Mouse (Mus musculus): Measurements from ENCODE around the gene 4921536K21Rik. TPM values are rescaled to one million over a fixed set of nuclear protein-coding genes. Genes with fewer than 3 reads are reported as not detected.

4921536K21Rik gene
- polyA plus RNA-seq, 1 experiment from 2014 or later: not detected

DNA sequence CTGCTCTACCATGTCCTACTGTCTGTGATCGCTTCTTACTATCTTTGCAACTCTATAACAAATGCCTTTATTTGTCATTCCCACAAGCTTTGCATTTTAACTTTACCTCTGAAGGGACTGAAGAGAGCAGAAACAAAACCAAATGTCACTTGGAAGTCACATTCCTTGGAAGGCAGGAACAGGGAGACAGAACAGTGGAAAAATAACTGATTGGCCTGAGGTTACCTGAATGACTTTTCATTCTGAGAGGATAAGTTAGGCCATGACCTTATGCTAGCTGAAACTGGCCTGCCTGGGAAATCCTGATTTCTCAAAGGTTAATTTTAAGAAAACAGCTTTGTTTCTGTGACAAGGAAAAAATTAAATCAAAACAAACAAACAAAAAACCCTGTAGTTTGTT is 1.0 kb upstream of the 4921536K21Rik start:
- Histone ChIP-seq H3K27me3 (ENCODE audit: insufficient read depth, low read length) (no peaks in the 10 kb centered on the region), H3K4me1 (ENCODE audit: insufficient read depth) (no peaks in the 10 kb centered on the region), H3K9me3 (ENCODE audit: low read depth, low read length) (no peaks in the 10 kb centered on the region), H3K36me3 (ENCODE audit: insufficient read depth) (peaks cover 5% of the 10 kb centered on the region; the same call in 1 of the 2 replicates), H3K4me2 (no peak overlapping the region; the same call in 1 of the 2 replicates), H3K4me3 (ENCODE audit: low read depth, low read length) (no peak overlapping the region), H3K27ac (ENCODE audit: low read depth) (no peak overlapping the region), H3K9ac (no peak overlapping the region)
- ATAC-seq (ENCODE audit: insufficient read depth) (no peak), DNase-seq (no peak)
- TF ChIP-seq CTCF (IDR thresholded peaks at IDR 0.05; ENCODE audit: low read depth): no peak
- WGBS: 74% methylated on average over 1 of the region's 1 CpGs

DNA sequence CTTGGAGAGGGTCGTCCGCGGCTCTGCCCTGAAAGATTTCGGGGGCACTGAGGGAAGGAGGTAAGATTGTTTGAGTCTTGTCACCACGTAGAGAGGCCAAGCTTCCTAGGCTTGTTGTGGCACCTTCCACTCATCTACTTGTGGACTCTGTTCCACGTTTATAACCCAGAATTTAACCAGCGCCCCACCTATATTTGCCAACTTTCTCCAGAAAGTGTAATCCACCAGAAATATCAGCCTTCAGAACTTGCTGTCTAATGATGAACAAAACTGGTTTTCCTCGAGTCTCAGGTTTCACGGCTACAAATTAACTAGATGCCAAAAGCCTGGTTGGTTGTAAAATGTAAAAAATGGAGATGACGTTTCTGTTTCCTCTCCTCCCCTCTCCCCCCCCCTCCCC is 560 bp upstream of the 4921536K21Rik start:
- peak overlapping the region; percentile 89 for H3K27ac ChIP-seq (ENCODE audit: low read depth)
- no peaks in the 10 kb centered on the region for H3K9me3 ChIP-seq (ENCODE audit: low read depth, low read length)
- no peaks in the 10 kb centered on the region for H3K4me1 ChIP-seq (ENCODE audit: insufficient read depth)
- DNase-seq (peak; percentile 68), ATAC-seq (ENCODE audit: insufficient read depth) (no peak)
- H3K36me3 ChIP-seq (ENCODE audit: insufficient read depth): peaks cover 5% of the 10 kb centered on the region; the same call in 1 of the 2 replicates
- H3K4me3 ChIP-seq (ENCODE audit: low read depth, low read length): peak overlapping the region; percentile 54
- H3K27me3 ChIP-seq (ENCODE audit: insufficient read depth, low read length): no peaks in the 10 kb centered on the region
- TF ChIP-seq CTCF (IDR thresholded peaks at IDR 0.05; ENCODE audit: low read depth): no peak
- 2% methylated on average over 10 of the region's 10 CpGs for WGBS
- peak overlapping the region; percentile 66 for H3K9ac ChIP-seq
- H3K4me2 ChIP-seq: peak overlapping the region; percentile 91

DNA sequence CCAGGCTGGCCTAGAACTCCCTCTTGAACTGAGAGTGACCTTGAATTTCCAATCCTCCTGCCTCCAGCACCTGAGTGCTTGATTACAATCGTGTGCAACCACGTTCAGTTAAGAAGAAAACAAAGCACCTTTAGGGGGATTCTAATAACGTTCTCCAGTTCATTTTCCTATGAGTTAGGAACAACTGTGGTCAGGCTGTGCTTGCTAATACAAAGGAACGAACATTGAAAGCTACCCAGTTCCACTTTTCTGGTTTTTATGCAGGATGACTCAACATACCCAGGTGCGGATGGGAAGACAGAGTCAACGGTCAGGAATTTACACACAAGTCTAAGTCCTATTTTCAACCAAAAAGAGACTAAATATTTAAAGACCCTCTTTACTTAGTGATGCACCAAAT is 928 bp downstream of the 4921536K21Rik start:
- 76% methylated on average over 6 of the region's 6 CpGs for WGBS
- Histone ChIP-seq H3K27ac (ENCODE audit: low read depth) (no peak overlapping the region), H3K27me3 (ENCODE audit: insufficient read depth, low read length) (no peaks in the 10 kb centered on the region), H3K9me3 (ENCODE audit: low read depth, low read length) (no peaks in the 10 kb centered on the region), H3K4me1 (ENCODE audit: insufficient read depth) (no peaks in the 10 kb centered on the region), H3K36me3 (ENCODE audit: insufficient read depth) (no peaks in the 10 kb centered on the region; the same call in 1 of the 2 replicates), H3K4me2 (peak overlapping the region; percentile 91), H3K4me3 (ENCODE audit: low read depth, low read length) (no peak overlapping the region), H3K9ac (no peak overlapping the region)
- DNase-seq: no peak
- TF ChIP-seq CTCF (IDR thresholded peaks at IDR 0.05; ENCODE audit: low read depth): no peak
- ATAC-seq (ENCODE audit: insufficient read depth): no peak

DNA sequence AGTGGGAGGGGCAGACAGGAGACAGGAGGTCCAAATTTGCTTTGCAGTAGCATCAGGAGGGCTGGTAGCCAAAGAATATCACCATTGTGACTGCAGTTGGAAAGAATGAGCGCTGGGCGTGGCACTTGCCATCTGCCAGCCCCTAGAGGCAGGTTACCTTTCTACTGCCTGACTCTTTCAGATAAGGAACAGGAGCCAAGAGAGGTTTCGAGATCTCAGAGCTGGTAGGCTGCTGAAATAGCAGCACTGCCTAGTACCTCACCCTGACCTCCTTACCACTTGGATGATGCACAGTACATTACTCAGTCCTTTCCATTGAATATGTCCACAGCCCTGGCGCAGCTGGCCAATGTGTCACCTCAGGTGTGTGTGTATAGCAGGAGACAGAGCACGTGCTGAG is 7.6 kb downstream of the 4921536K21Rik start:
- DNase-seq (no peak), ATAC-seq (ENCODE audit: insufficient read depth) (no peak)
- no peak overlapping the region for H3K27ac ChIP-seq (ENCODE audit: low read depth)
- no peak overlapping the region for H3K9ac ChIP-seq
- no peaks in the 10 kb centered on the region for H3K36me3 ChIP-seq (ENCODE audit: insufficient read depth)
- WGBS: 66% methylated on average over 5 of the region's 5 CpGs
- H3K9me3 ChIP-seq (ENCODE audit: low read depth, low read length): no peaks in the 10 kb centered on the region
- no peaks in the 10 kb centered on the region for H3K27me3 ChIP-seq (ENCODE audit: insufficient read depth, low read length)
- no peak for TF ChIP-seq CTCF (IDR thresholded peaks at IDR 0.05; ENCODE audit: low read depth)
- no peaks in the 10 kb centered on the region for H3K4me1 ChIP-seq (ENCODE audit: insufficient read depth)
- H3K4me2 ChIP-seq: no peak overlapping the region
- no peak overlapping the region for H3K4me3 ChIP-seq (ENCODE audit: low read depth, low read length)

DNA sequence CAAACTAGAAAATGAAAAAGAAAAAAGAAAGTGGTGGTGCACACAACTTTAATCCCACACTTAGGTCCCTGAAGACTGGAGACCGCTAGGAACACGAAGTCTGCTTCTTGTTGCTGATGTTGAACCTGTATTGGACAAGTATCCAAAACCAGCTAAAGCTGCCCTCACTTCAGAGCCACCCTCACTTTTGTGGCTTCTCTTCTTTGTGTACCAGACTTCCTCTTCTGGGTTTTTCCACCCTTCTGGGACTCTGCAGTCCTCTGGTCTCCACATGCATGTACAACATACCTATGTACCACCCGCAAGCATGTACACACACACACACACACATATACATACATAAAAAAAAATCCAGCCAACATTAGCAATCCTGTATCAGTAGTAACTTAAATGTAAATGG is 11.2 kb downstream of the 4921536K21Rik start:
- Histone ChIP-seq H3K9me3 (ENCODE audit: low read depth, low read length) (no peaks in the 10 kb centered on the region), H3K4me1 (ENCODE audit: insufficient read depth) (no peaks in the 10 kb centered on the region), H3K36me3 (ENCODE audit: insufficient read depth) (no peaks in the 10 kb centered on the region), H3K4me3 (ENCODE audit: low read depth, low read length) (no peak overlapping the region), H3K9ac (no peak overlapping the region), H3K27me3 (ENCODE audit: insufficient read depth, low read length) (no peaks in the 10 kb centered on the region), H3K27ac (ENCODE audit: low read depth) (no peak overlapping the region), H3K4me2 (no peak overlapping the region)
- WGBS: 86% methylated on average over 3 of the region's 3 CpGs
- ATAC-seq (ENCODE audit: insufficient read depth) (no peak), DNase-seq (no peak)
- no peak for TF ChIP-seq CTCF (IDR thresholded peaks at IDR 0.05; ENCODE audit: low read depth)

DNA sequence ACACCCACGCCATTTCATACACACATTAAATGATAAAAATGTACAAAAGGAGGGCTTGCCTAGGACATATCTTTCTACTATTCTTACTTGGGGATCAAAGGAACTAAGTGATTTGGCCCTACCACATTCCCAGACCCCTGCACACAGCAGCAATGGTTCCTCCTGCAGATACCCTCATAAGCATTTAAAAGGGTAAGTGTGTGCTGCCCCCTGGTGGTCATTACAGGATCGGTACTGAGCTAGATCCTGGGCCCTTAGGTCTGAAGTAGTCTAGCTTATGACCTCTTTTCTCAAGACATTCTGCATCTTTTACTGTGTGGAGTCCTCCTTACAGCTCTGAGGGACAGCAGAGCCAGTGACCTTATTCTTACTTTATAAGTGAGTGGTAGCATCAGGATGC is 15.1 kb downstream of the 4921536K21Rik start:
- TF ChIP-seq CTCF (IDR thresholded peaks at IDR 0.05; ENCODE audit: low read depth): peak; percentile 89
- no peak for ATAC-seq (ENCODE audit: insufficient read depth)
- DNase-seq: peak; percentile 89

DNA sequence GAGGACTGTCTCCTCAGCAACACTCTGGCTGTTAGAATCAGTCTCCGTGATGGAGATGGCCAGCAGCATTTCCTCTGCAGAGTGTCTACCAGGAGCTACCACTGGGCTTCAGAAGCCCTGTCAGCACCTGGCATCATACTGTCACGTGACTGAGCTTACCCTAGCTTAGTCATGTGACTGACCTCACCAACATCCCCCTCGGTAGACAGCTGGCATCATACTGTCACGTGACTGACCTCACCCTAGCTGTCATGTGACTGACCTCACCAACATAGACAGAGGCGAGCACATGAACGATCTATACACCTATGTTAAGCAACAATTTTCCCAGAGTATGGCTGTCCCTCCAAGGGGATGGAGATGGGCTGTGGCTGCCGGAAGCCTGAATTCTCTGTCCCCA is 16.2 kb downstream of the 4921536K21Rik start:
- TF ChIP-seq CTCF (IDR thresholded peaks at IDR 0.05; ENCODE audit: low read depth): no peak
- WGBS: 69% methylated on average over 7 of the region's 7 CpGs

More for the DNA sequence above, 15.1 kb downstream of the 4921536K21Rik start:
- no peaks in the 10 kb centered on the region for H3K4me1 ChIP-seq (ENCODE audit: insufficient read depth)
- no peak overlapping the region for H3K9ac ChIP-seq
- WGBS: 38% methylated on average over 2 of the region's 2 CpGs
- no peaks in the 10 kb centered on the region for H3K36me3 ChIP-seq (ENCODE audit: insufficient read depth)
- no peaks in the 10 kb centered on the region for H3K27me3 ChIP-seq (ENCODE audit: insufficient read depth, low read length)
- no peak overlapping the region for H3K4me2 ChIP-seq
- H3K27ac ChIP-seq (ENCODE audit: low read depth): no peak overlapping the region
- H3K9me3 ChIP-seq (ENCODE audit: low read depth, low read length): no peaks in the 10 kb centered on the region
- H3K4me3 ChIP-seq (ENCODE audit: low read depth, low read length): no peak overlapping the region

DNA sequence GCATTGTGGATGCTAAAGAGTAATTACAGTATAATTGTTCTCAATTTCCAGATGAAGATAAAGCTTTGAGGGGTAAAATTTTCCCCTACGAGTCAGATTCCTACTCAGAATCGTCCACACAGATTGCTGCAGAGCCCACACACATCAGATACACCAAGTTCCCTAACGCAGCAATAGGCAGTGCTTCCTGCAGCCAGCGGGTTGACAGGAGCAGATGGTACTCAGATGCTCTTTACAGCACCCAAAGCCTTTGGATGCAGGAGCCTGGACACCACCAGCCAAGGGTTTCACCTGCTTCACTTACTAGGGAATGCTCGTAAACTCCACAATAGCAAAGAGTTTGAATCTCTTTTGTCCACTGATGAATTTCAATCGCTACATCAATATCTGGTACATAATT is 18.5 kb downstream of the 4921536K21Rik start:
- no peaks in the 10 kb centered on the region for H3K27me3 ChIP-seq (ENCODE audit: insufficient read depth, low read length)
- DNase-seq (no peak), ATAC-seq (ENCODE audit: insufficient read depth) (no peak)
- TF ChIP-seq CTCF (IDR thresholded peaks at IDR 0.05; ENCODE audit: low read depth): no peak
- no peak overlapping the region for H3K27ac ChIP-seq (ENCODE audit: low read depth)
- WGBS: 74% methylated on average over 6 of the region's 6 CpGs
- H3K4me1 ChIP-seq (ENCODE audit: insufficient read depth): no peaks in the 10 kb centered on the region
- H3K4me3 ChIP-seq (ENCODE audit: low read depth, low read length): no peak overlapping the region
- no peak overlapping the region for H3K4me2 ChIP-seq
- no peaks in the 10 kb centered on the region for H3K9me3 ChIP-seq (ENCODE audit: low read depth, low read length)
- no peaks in the 10 kb centered on the region for H3K36me3 ChIP-seq (ENCODE audit: insufficient read depth)
- H3K9ac ChIP-seq: no peak overlapping the region

More for the DNA sequence above, 16.2 kb downstream of the 4921536K21Rik start:
- Histone ChIP-seq H3K36me3 (ENCODE audit: insufficient read depth) (no peaks in the 10 kb centered on the region), H3K9me3 (ENCODE audit: low read depth, low read length) (no peaks in the 10 kb centered on the region), H3K27me3 (ENCODE audit: insufficient read depth, low read length) (no peaks in the 10 kb centered on the region), H3K27ac (ENCODE audit: low read depth) (no peak overlapping the region), H3K4me3 (ENCODE audit: low read depth, low read length) (no peak overlapping the region), H3K9ac (no peak overlapping the region), H3K4me1 (ENCODE audit: insufficient read depth) (no peaks in the 10 kb centered on the region), H3K4me2 (no peak overlapping the region)
- DNase-seq (no peak), ATAC-seq (ENCODE audit: insufficient read depth) (no peak)

Data from lung, embryonic 14.5 days (tissue).